Mouse (Mus musculus) neural tube, embryonic 12.5 days (tissue): Measurements from ENCODE around the gene Ccnd1. TPM values are rescaled to one million over a fixed set of nuclear protein-coding genes. Genes with fewer than 3 reads are reported as not detected.
"Not testable (repeated sequence)": the region's sequence is repeated elsewhere in the genome, so short reads cannot be mapped to it uniquely, and the experiment has no call there.

Source experiments
- ATAC-seq: fragments of 200-750 bp; cut with Nextera tagmentation; 2 replicates; pipeline ENCODE4 v1.8.0; 2017; ENCODE audit warnings: low read depth, mild to moderate bottlenecking, moderate TSS enrichment, moderate library complexity; ENCODE audit not compliant: low FRiP score
- H3K27ac ChIP-seq: fragments of 300-500 bp; sonication (generic); 2 replicates; pipeline ENCODE4 v1.5.1; 2016
- H3K27me3 ChIP-seq: fragments of 300-500 bp; sonication (generic); replicated peaks from 2 replicates; pipeline ENCODE4 v1.6.1; 2016; ENCODE audit warnings: mild to moderate bottlenecking
- H3K36me3 ChIP-seq: fragments of 300-500 bp; sonication (generic); 2 replicates; pipeline ENCODE4 v1.6.1; 2016; ENCODE audit warnings: mild to moderate bottlenecking
- H3K4me1 ChIP-seq: fragments of 300-500 bp; sonication (generic); 2 replicates; pipeline ENCODE4 v1.6.1; 2016
- H3K4me2 ChIP-seq: fragments of 300-500 bp; sonication (generic); replicated peaks from 2 replicates; pipeline ENCODE4 v1.6.1; 2016; ENCODE audit warnings: mild to moderate bottlenecking
- H3K4me3 ChIP-seq: fragments of 300-500 bp; sonication (generic); 2 replicates; pipeline ENCODE4 v1.5.1; 2016
- H3K9ac ChIP-seq: fragments of 300-500 bp; sonication (generic); 2 replicates; pipeline ENCODE4 v1.6.1; 2016; ENCODE audit warnings: mild to moderate bottlenecking
- H3K9me3 ChIP-seq: fragments of 300-500 bp; sonication (generic); 2 replicates; pipeline ENCODE4 v1.6.1; 2016; ENCODE audit warnings: mild to moderate bottlenecking
- WGBS: fragments of 180-500 bp; shearing (Covaris S2); methylation state at CpG from one replicate; pipeline ENCODE4 v1.1.7; 2016; 5-methylcytosine and 5-hydroxymethylcytosine counted together
- polyA plus RNA-seq: library from polyadenylated mRNA; unstranded; fragments of >200 nt; fragmentation: Nextera tagmentation; extraction: Ambion mirVana; gene quantifications from 2 replicates; pipeline ENCODE4 v1.2.1, GENCODE M21; 2016

The Ccnd1 gene
- polyA plus RNA-seq, 1 experiment from 2014 or later, result 140 TPM

DNA sequence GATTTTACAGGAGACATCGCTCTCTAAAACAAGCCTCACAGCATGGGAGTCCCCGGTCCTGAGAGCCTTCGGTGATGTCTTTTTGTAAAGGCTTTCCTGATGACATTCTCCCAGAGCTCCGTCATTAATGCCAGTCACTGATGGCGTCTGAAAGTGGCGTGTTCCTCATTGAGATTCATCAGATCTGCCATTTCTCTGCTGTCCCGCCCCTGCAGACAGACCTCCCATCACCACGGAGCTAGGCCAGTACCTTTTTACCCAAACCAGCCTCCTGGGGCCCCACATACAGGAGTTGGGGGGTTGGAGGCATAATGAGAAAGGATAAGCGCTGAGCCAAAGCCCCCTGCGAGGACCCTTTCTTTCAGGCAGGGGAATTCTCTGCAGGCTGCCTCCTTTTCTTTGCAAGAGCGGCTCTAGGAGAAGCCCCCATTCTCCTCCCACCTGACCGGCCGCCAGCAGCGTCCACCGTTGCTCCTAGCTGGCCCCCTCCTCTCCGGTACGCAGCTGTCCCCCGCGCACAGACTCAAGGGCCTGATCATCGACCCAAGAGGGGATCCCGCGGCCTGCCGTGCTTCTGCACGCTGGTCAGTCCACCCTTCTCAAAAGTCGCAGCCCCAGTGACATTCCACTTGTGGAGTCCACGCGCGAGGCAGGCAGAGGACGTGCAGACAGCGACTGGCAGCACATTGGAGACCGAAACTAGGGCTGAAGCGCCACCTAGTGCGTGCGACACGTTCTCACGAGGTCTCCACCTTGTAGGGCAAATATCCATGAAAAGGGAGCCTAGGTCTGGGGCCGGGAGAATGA, 44.2 kb downstream of the Ccnd1 start:
- no peaks in the 10 kb centered on the region for H3K9me3 ChIP-seq
- peaks cover 41% of the 10 kb centered on the region for H3K4me1 ChIP-seq
- no peaks in the 10 kb centered on the region for H3K36me3 ChIP-seq
- peak overlapping the region; percentile 49 for H3K4me3 ChIP-seq
- 0% methylated on average over 37 of the region's 37 CpGs for WGBS
- no peak overlapping the region; the same call in 1 of the 2 replicates for H3K27ac ChIP-seq
- peaks cover 32% of the 10 kb centered on the region for H3K27me3 ChIP-seq
- peak overlapping the region; percentile 81 for H3K4me2 ChIP-seq
- peak; percentile 84 for ATAC-seq
- H3K9ac ChIP-seq, result peak overlapping the region; percentile 59

DNA sequence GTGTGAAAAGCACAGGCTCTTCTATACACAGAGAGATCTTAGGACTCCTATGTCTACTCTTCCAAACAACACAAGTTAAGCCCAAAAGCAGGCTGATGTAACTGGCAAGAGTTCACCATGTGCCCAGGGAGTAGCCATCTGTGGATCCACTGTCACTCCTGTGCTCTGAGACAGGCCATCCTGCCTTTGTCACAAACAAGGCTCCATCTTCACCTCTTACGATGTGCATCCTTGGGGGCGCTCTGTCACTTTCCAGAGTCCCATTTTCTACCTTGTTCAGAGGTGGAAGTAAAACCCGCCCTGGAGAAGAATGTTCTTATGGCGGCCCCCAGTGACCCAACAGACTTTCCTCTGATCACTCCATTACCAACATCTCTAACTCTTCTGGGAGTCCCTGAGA, 45.0 kb downstream of the Ccnd1 start:
- H3K9me3 ChIP-seq, result no peaks in the 10 kb centered on the region
- no peak overlapping the region for H3K27ac ChIP-seq
- H3K9ac ChIP-seq, result no peak overlapping the region
- H3K4me3 ChIP-seq, result 0 out of 2 replicates have a peak overlapping the region, but pooled peaks have one; percentile 49
- ATAC-seq, result peak; percentile 9; the same call in 1 of the 2 replicates
- no peaks in the 10 kb centered on the region for H3K36me3 ChIP-seq
- H3K4me1 ChIP-seq, result peaks cover 41% of the 10 kb centered on the region
- H3K4me2 ChIP-seq, result peak overlapping the region; percentile 81
- H3K27me3 ChIP-seq, result peaks cover 32% of the 10 kb centered on the region
- 3% methylated on average over 4 of the region's 4 CpGs for WGBS

- no peak overlapping the region for H3K9ac ChIP-seq
- peaks cover 40% of the 10 kb centered on the region for H3K4me1 ChIP-seq
- no peak overlapping the region for H3K27ac ChIP-seq
- ATAC-seq, result no peak
- H3K9me3 ChIP-seq, result no peaks in the 10 kb centered on the region
- H3K27me3 ChIP-seq, result peaks cover 32% of the 10 kb centered on the region
- H3K36me3 ChIP-seq, result no peaks in the 10 kb centered on the region
- H3K4me3 ChIP-seq, result no peak overlapping the region
- 3% methylated on average over 5 of the region's 5 CpGs for WGBS
- H3K4me2 ChIP-seq, result peak overlapping the region; percentile 81; the same call in 1 of the 2 replicates
Measured at GRCm38 (mm10) chr7:144894191-144894590, 45.5 kb downstream of the Ccnd1 start.

GRCm38 (mm10) chr7:144892322-144892721, 47.4 kb downstream of the Ccnd1 start:
- Histone ChIP-seq H3K27ac (no peak overlapping the region), H3K4me3 (no peak overlapping the region), H3K27me3 (peaks cover 23% of the 10 kb centered on the region), H3K4me1 (peaks cover 28% of the 10 kb centered on the region), H3K9me3 (no peaks in the 10 kb centered on the region), H3K4me2 (no peak overlapping the region), H3K36me3 (no peaks in the 10 kb centered on the region), H3K9ac (no peak overlapping the region)
- WGBS, result 52% methylated on average over 6 of the region's 6 CpGs
- ATAC-seq, result no peak

DNA sequence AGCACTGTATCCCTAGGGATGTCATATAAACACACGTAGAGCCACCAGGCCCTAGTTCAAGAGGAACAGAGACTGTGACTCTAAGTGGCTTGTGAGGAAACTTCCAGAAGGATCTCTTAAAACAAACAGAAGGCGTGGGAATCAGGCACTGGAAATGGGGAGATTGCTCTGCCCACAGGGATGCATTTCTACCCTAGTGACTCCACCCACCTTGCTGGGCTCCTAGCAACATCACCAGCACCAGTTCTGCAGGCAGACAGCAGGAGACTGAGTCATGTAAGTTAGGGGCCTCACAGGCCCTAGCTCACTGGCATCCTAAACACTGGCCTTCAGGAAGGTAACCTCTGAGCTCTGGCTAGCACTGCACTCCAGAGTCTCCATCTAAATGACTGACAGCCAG, 47.9 kb downstream of the Ccnd1 start:
- Histone ChIP-seq H3K4me3 (no peak overlapping the region), H3K9me3 (no peaks in the 10 kb centered on the region), H3K4me1 (peaks cover 24% of the 10 kb centered on the region), H3K36me3 (no peaks in the 10 kb centered on the region), H3K4me2 (no peak overlapping the region), H3K27me3 (peaks cover 20% of the 10 kb centered on the region), H3K27ac (no peak overlapping the region), H3K9ac (no peak overlapping the region)
- ATAC-seq, result no peak
- WGBS, result 84% methylated on average over 2 of the region's 2 CpGs

- H3K4me3 ChIP-seq, H3K36me3 ChIP-seq, H3K9me3 ChIP-seq, H3K9ac ChIP-seq, ATAC-seq, H3K27me3 ChIP-seq, H3K27ac ChIP-seq, H3K4me2 ChIP-seq: not testable (repeated sequence)
- peaks cover 12% of the 10 kb centered on the region for H3K4me1 ChIP-seq
- WGBS, result 86% methylated on average over 1 of the region's 1 CpGs
Measured at GRCm38 (mm10) chr7:144890661-144891060, 49.1 kb downstream of the Ccnd1 start.

- Histone ChIP-seq H3K4me3 (no peak overlapping the region), H3K27ac (no peak overlapping the region), H3K36me3 (no peaks in the 10 kb centered on the region), H3K9ac (no peak overlapping the region), H3K9me3 (no peaks in the 10 kb centered on the region), H3K4me1 (no peaks in the 10 kb centered on the region), H3K27me3 (0 out of 2 replicates have a peak, but pooled peaks cover 3% of the 10 kb centered on the region), H3K4me2 (no peak overlapping the region)
- ATAC-seq, result no peak
- whole genome bisulfite sequencing, result 9% methylated on average over 18 of the region's 18 CpGs
Measured at GRCm38 (mm10) chr7:144888564-144889299, 51.0 kb downstream of the Ccnd1 start.

DNA sequence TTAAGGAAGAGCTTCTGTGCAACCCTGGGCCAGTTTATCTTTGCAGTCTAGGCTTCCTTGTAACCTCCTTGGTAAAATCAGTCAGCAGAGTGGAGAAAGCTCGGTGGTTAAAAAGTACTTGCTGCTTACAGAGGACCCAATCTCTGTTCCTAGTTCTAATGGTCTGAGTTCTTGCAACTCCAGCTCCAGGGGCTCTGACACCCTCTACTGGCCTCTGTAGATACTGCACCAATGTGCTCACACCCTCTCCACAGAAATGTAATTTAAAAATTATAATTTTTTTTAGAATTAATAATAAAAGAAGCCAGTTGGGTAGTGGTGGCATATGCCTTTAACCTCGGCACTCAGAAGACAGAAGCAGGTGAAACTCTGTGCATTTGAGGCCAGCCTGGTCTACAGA, 52.1 kb downstream of the Ccnd1 start:
- Histone ChIP-seq H3K27ac (no peak overlapping the region), H3K9me3 (no peaks in the 10 kb centered on the region), H3K36me3 (no peaks in the 10 kb centered on the region), H3K4me1 (no peaks in the 10 kb centered on the region), H3K27me3 (0 out of 2 replicates have a peak, but pooled peaks cover 3% of the 10 kb centered on the region), H3K4me3 (no peak overlapping the region), H3K9ac (no peak overlapping the region), H3K4me2 (no peak overlapping the region)
- ATAC-seq, result no peak
- WGBS, result 86% methylated on average over 2 of the region's 2 CpGs

DNA sequence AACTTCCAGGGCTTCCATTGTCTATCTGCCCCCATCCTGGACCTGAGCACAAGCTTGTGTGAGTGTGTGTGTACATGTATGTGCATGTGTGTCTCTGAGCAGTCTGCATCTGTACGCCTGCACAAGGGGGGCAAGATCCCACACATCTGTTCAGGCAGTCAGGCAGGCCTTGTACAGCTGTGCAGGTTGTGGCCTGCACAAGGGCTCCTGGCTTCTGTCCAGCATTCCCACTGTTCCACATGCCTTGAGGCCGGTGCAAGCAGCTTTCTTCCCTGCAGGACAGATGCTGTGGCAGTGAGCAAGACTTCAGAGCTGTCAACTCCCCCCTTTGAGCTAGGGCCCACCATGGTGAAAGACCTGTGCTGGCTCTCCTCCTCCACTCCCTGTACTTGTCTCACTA, 56.6 kb downstream of the Ccnd1 start:
- no peak overlapping the region for H3K4me2 ChIP-seq
- no peak overlapping the region for H3K27ac ChIP-seq
- H3K9me3 ChIP-seq, result no peaks in the 10 kb centered on the region
- ATAC-seq, result no peak
- H3K27me3 ChIP-seq, result no peaks in the 10 kb centered on the region; the same call in 1 of the 2 replicates
- H3K9ac ChIP-seq, result no peak overlapping the region
- no peaks in the 10 kb centered on the region for H3K4me1 ChIP-seq
- no peak overlapping the region for H3K4me3 ChIP-seq
- WGBS, result 48% methylated on average over 2 of the region's 2 CpGs
- H3K36me3 ChIP-seq, result no peaks in the 10 kb centered on the region

Other genes starting within 250 kb of the Ccnd1 start
- gene Ano1, start 188.0 kb downstream of the Ccnd1 start, polyA plus RNA-seq, result 3.1 and 3.3 TPM in 2 replicates
- 0.80 and 1.1 TPM in 2 replicates for gene Fgf3, start 101.8 kb downstream of the Ccnd1 start, polyA plus RNA-seq
- gene Fgf4, start 92.6 kb downstream of the Ccnd1 start, polyA plus RNA-seq, result 0.34 and 0.37 TPM in 2 replicates
- 48.1 and 59.1 TPM in 2 replicates for gene Fgf15, start 43.4 kb downstream of the Ccnd1 start, polyA plus RNA-seq
- 34.6 and 36.7 TPM in 2 replicates for gene LTO1, start 24.8 kb downstream of the Ccnd1 start, polyA plus RNA-seq